Mouse (Mus musculus) mouse trophoblast stem cell (cell line): ENCODE results near the gene Bves.
"Not testable (repeated sequence)": the region's sequence is repeated elsewhere in the genome, so short reads cannot be mapped to it uniquely, and the experiment has no call there.

Source experiments
- in situ Hi-C, 2 experiments: fragments of 300-500 bp; cut with MseI, MboI; formaldehyde crosslinking; loops; 2 replicates in 1 of 2; 3 replicates in 1 of 2; pipeline ENCODE4 v1.15.1; 2025

The Bves gene

DNA sequence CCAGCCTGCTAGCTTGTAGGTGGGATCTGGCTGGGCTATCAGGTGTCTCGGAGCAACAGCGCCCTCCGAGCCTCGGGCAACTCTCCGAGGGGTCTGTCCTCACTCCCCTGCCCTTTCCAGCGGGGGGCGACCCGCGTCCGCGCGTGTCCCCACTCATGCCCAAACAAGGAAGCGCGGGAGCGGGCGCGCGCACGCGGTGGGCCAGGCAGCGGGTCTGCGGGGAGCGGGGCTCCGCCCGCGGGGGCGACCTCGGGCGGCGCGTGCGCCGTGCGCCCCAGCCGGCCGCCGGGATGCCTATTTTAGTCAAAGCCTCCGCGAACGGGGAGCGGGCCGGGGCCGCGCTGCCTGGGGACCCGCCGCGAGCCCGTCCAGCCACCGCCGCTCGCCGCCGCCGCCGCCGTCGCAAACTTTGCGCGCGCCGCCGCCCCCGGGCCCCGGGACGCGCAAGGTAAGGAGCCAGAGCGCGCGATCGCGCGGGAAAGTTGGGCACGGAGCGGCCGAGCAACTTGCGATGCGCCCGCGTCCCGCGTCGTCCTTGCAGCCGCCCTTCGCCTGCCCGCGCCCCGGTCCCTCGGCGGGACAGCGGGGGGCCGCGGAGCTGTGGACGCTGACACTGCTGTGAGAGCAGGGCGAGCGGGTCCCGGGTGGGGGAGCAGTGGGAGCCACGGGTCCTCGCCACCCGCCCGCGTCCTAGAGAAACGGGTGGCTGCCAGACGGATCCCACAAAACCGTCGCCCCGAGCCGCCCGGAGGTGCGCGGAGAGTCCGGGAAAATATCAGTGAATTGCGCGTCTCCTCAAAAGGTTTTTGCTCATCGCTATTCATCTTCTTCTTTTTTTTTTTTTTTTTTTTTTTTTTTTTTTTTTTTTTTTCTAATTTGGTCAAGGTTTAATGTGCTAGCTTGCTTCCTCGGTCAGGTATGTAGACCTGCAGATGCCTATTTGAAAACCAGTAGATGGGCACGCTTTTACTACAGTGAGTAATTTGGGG lies at the start of gene Bves:
Bves (plus strand) TSS at position 339 of the 989 bp plus-strand sequence.
- in situ Hi-C loops: no loop called here

DNA sequence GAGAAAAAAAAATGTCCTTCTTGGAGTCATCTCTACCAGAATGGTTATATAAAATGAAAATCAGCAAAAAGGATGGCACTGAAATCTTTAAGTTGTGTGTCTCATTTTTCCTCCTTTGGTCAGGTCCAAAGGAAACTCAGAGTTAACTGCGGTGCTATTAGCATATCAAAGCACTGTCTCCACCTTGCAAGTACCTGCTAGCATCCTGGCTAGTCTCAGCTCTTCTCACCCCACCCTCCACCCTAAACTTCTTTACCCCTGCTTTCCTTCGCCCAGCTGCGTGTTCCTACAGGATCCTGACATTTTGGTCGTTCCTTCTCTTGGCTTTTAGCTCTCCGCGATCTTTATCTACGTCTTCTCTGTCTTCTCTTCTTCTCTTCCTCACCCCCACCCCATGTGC lies 47.2 kb upstream of the Bves start:
- in situ Hi-C loops: no loop called here

DNA sequence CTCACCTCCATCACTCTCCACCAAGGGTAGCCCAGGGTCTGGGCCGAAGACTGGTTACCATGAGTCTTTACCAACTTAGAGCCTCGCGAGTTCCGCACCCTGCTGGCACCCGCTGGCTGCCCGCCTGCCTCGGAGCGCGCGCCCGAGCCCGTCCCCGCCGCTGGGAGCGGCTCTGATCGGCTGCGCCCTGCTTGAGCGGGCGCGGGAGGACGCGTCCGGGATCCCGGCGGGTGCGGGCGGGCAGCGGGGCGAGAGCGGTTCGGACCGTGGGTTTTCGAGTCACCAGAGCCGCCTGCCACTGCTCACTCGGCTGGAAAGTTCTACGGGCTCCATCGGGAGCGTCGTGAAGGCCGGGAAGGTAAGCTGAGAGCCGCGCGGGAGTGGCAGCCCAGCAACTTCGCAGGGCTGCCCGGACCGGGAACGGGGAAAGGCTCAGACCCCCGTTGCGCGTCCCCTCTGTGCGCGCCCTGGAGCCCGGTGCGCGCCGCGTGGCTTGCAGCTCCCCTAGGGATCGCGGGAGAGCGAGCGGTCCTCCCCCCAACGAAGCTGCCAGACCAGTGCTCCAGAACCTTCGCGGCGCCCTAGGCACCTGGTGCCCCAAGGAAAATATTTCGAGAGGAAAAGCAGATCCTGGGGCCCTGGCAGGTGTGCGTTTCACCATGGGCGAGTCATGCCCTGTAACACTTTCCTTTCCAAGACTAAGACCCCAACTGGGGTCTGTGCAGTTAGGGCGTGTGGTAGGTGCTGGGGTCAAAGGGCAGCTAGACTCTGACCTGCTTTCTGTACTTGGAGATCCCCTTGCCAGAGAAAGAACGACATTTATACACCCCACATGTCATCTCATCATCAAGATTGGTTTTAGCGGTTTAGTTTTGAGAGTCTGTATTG lies 46.1 kb upstream of the Bves start:
- in situ Hi-C loops: no loop called here

DNA sequence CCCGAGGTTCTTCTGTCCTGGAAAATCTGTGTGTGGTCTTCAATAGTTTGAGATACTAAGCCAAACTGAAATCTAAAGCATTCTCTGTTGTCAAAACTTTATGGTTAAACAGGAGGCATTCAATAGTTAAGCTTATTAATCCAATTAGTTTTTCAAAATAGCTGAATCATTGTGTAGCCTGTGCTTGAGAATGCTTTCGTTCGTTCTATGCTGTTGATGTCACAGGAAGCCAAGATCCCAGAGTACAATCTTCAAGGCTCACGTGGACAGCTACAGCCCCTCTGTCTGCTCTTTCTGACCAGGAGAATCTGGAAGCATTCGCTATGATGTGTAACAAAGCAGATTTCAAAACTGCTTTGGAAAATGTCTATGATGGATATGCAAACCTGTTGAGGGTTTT lies 45.0 kb upstream of the Bves start:
- in situ Hi-C loops: no loop called here

DNA sequence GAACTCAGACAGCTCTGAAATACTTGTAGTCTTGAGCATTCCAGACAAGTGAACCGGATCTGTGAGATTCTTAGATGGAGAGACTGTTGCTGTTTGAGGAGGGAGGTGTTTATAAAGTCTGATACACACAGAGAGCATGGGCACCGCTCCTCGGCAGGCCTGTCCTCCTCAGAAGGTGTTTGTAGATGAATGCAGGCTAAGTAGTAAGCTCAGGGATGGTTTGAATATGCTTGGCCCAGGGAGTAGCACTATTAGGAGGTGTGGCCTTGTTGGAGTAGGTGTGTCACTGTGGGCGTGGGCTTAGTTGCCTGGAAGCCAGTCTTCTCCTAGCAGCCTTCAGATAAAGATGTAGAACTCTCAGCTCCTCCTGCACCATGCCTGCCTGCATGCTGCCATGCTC lies 43.4 kb upstream of the Bves start:
- in situ Hi-C loops: not testable (repeated sequence)

DNA sequence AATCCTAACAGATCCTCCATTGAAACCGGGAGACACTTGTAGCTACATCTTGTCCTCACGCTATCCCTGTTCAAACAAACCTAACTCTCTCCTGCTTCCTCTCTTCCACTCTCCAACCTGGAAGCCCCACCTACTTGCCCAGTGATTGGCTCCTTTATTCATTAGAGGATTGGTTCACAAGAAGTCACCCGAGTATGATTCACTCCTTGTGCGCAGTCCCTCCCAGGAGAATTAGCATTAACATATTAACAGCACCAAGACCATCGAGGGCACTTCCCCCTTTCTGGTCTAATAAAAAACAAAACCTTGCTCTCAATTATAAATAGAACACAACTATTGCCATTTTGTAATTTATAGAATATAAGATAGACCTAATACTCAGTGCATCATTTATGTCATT lies 40.5 kb upstream of the Bves start:
- in situ Hi-C loops: no loop called here

DNA sequence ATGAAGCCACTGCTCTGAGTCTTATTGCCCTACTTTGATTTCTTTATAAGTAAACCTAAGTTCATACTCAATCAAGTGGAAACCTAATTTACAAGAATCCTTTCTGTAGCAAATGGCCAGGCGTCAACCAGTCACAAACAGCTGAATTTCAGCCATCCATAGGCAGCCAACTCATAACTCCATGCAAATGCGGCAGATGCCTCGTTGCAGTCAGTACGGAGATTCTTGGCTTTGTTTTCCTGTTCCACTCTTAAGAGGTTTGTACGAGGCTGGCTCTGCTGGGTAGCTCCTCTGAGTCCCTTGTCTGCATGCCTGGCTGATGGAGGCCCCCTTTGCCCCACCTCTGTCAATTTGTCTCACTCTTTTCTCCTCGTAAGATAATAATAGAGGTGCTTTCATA lies 37.1 kb upstream of the Bves start:
- in situ Hi-C loops: no loop called here

DNA sequence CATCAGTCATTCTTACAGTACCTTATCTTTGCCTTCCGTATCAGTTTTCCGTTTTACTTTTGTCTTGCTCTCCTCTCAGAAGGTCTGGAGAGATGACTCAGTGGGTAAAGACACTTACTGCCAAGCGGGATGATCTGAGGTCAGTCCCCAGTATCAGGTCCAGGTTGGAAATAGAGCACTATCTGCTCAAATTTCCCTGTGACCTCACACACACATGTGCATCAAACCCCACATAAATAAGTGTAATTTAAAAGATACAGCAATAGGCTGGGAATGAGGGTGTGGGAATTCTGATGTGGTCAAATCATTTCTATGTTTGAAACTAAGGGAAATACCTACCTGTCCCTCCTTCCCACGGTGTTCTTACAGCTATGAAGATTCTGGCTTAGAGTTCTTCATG lies 36.1 kb upstream of the Bves start:
- in situ Hi-C loops: no loop called here

DNA sequence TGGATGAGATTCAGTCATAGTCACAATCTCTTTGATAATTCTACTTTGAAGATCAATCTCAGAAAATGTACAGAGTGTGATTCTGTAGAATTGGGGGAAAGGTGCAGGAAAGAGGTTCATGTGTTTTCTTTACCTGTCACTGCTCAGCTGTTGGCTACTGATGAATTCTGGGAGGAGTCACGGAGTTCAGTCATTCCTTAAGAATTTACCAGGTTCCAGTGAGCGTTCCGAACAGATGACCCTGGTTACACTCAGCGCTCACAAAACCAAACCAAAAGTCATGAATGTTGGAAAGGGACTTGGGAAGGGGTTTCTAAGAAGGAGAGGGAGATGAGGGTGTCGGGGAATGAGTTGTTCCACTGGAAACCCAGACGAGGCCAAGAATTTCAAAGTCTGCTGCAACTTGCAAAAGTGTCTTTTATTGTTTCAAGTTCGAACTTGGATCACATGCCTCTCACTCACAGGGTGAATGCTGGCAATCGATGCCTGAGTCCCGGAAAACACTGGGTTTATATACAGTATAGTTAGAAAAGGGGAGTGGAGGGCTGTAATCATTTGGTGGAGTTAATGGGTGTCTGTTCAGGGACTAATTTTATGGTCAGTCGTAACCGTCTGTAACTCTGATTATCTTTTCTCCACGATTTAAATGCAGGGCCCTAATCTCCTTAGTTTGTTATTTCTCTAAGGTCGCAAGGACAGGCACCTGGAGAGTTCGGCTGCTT lies 32.1 kb upstream of the Bves start:
- in situ Hi-C loops: no loop called here

DNA sequence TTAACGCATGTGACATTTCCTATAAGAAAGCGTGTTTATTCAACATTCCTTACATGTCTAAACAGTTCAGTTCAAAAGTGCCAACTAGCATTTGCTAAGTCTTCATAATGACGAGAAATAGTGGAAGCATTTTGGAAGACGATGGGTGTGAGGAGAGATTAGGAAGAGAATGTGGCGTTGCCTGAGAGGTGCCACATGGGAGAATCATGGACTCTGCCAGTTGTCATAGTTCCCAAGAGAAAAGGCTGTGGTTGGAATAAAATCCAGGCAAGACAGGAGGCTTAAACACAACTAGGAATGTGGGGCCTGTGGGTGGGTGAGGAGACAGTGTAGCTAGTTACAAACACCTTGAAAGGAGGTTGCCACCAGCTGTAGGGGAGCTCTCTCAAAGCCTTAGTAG lies 30.4 kb upstream of the Bves start:
- in situ Hi-C loops: no loop called here

DNA sequence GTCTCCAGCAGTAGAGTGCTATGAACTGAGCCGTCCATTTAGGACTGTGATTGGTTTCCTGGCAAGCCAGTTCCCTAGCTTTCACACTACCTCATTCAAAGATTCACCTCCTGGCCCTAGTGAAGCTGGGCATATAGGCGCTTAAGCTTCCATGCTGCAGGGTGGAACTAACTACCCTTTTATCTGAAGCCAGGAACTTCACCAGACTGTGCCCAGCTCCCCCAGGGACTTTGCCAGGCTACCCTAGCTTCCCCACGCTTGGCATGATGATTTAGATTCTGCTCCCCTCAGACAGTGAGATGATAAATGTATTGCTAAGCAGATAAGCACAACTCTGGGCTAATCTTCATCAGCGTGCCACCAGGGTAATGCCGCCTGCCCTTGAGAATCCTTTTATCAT lies 24.4 kb upstream of the Bves start:
- in situ Hi-C loops: no loop called here

DNA sequence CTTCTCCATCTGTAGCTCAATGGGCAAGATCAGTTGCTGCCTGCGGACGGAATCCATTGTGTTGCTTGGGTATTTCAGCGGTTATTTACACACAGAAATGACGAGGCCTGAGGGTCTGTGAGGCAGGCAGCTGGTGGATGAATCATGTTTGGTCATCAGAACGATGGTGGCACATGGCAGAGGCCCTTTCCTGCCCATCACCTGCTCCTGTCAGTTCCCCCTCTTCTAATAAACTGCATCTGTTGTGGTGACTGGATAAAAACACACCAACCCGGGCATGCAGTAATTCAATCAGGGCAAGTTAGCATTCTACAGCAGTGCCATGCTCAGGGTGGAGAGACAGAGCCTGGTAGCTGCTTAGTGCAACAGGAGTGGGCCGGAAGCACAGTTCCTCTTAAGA lies 23.9 kb upstream of the Bves start:
- in situ Hi-C loops: no loop called here

DNA sequence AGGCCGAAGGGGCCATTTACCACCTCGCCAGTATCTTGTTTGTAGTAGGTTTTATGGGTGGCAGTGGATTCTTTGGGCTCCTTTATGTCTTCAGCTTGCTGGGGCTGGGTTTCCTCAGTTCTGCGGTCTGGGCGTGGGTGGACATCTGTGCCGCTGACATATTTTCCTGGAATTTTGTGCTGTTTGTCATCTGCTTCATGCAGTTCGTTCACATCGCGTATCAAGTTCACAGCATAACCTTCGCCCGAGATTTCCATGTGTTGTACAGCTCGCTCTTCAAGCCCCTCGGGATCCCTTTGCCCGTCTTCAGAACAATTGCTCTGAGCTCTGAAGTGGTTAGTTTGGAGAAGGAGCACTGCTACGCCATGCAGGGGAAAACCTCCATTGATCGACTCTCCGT lies 20.7 kb upstream of the Bves start:
- in situ Hi-C loops: no loop called here

DNA sequence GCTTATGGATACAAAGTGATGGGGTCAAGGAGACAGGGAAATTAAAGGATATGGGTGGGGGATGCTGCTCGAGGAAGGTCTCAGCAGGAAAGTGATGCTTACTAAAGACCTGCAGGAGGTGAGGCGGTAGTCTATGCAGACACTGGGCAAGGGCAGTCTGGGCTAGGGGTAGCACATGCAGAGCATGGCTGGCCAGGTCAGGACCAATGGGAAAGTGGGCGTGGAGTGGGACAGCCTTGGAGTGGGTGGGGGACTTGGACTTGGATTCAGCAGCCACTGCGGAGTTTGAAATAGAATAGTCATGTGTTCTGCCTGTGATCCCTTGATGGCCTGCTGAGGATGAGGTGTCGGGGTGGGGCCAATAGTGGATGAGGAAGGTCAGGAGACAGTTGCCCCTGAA lies 16.6 kb upstream of the Bves start:
- in situ Hi-C loops: no loop called here

DNA sequence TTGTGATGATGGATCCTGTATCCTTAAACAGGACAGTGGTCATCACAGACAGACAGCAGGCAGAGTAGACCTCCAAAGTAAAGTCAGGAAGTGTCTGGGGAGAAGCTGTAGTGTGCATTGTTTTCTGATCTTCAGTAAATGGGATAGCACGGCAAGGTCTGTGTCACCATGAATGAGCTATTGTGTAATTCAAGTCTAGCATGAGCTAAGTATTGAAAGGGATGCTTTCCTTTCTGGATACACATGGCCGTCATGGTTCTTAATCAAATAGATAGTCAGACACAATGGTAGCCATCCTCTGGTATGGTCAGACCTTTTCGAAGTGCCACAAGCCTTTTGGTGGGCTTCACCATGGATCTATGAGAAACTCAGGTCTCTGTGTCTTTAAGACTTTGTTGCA lies 15.3 kb upstream of the Bves start:
- in situ Hi-C loops: no loop called here

DNA sequence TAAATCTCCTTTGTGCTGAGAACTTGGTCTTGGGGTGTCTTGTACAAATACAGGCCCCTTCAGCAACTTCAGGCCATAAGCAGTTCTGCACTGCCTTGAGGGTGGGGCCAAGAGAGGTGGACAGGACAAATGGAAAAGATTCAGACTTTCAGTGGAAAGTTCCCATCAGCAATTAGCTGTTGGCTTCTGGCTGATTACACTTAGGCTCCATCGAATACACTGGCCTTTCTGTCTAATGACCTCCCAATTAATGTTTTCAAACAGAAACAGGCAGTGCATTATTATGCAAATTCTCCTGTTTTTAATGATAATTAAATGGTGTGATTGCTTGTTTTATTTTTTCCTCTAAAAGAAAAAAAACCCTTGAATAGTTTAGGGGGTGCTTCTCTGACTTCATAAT lies 11.4 kb upstream of the Bves start:
- in situ Hi-C loops: no loop called here

DNA sequence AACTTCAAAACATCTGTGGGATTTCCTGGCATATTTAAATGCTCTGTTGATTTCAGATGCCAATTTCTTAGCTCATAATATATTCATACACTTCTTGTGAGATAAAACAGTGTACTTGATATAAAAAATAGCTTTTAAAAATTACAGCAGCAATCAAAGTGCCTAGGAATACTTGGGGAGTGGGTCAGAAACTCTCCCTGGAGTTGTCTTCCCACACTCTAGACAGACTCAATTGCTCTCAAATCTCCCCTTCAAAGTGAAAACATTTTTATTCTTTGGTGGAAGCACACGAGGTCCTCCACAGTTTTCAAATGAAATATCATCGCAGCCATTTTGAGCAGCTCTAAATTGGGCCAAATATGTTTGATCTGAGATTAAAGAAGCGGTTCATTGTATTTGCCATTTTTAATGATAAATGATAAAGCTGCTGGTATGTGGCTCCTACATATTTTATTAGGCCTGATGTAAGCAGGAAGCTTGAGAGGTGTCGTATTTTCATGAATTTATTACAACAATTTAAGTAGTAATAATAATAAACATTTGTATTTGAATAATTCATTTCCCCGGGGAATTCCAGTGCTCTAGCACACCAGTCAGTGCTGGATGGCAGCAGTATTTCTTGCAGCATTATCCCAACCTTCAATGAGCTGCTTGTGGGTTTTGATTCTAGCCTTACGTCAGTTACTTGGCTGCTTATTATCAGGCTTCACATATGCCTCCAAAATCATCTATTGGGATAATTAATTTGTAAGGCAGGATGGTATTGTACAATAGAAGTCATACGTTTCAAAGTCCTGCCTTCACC lies 7.2 kb upstream of the Bves start:
- in situ Hi-C loops: no loop called here

DNA sequence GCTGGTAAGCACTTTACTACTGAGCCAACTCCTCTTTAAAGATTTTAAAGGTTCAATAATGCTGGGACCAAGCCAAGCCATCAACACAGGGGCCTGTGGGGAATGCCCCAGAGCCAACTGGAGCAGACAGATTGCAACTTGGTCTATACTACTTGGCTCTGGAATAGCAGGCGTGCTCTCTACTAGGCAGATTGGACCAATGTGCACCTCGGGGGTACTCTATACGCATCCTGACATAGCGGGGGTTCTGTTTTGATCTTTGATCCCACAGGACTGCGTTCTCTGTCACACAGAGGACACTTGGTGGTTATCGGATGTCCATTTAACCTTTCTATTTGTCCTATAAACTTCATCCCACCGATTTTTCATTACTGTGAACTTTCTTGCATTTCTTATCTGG lies 647 bp upstream of the Bves start:
- in situ Hi-C loops: no loop called here

DNA sequence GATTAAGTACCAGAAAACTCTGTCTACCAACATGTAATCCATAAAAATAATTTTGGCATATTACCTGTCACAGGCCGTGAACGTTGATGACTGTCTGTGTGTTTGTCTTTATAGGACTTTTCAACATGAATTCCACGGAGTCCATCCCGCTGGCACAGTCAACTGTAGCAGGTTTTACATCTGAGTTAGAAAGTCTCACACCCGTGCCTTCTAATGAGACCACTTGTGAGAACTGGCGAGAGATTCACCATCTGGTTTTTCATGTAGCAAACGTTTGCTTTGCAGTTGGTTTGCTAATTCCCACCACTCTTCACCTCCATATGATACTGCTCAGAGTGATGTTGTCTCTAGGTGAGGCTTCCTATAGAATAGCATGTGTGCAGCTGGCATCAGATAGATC lies 3.5 kb downstream of the Bves start:
- in situ Hi-C loops: no loop called here

DNA sequence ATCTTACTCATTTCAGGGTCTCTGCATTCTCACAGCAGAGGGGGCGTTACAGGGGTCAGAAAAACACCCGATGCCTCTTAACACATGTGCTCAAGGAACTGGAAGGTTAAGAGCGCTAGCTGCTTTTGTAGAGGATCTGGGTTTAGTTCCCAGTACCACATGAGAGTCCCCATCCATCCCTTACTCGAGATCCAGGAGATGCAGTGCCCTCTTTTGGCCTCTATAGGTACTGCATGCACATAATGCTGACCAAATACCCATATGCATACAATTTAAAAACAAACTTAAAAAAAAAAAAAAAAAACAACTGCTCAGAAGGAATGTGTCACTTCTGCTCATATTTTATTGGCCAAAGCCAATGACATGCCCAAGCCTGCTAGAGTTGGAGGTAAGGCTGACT lies 8.8 kb downstream of the Bves start:
- in situ Hi-C loops: no loop called here

DNA sequence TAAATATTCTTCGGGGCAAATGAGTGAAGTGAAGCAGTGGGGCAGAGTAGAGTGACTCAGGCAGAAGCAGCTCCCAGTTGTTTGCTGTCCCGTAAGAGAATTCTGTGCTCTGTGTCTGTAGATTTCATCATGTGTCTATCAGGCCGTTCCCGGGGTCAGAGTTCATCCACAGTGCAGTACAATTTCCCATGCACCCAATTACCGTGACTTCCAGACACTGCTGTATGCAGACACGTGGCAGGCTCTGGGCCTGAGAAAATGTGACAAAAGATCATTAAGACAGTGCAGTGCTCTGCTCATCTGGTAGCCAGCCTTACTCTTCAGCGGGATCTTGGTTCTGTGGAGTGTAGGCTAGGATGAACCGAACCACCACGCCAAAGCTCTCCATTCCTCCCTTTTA lies 9.6 kb downstream of the Bves start:
- in situ Hi-C loops: no loop called here
